Mouse (Mus musculus) liver, embryonic 16.5 days (tissue): Measurements from ENCODE around the gene Mthfsd. TPM values are rescaled to one million over a fixed set of nuclear protein-coding genes. Genes with fewer than 3 reads are reported as not detected.

Experiments
- ATAC-seq: fragments of 200-750 bp; cut with Nextera tagmentation; 2 replicates; pipeline ENCODE4 v1.8.0; 2017; ENCODE audit warnings: low read depth, mild to moderate bottlenecking, moderate number of reproducible peaks, moderate library complexity
- H3K27ac ChIP-seq: fragments of 300-500 bp; sonication (generic); 2 replicates; pipeline ENCODE4 v1.5.1; 2014; ENCODE audit warnings: mild to moderate bottlenecking, low read length
- H3K27me3 ChIP-seq: fragments of 300-500 bp; sonication (generic); 2 replicates; pipeline ENCODE4 v1.6.1; 2014; ENCODE audit warnings: low read depth, low read length, mixed read lengths; ENCODE audit not compliant: control insufficient read depth, insufficient read depth
- H3K36me3 ChIP-seq: fragments of 300-500 bp; sonication (generic); 2 replicates; pipeline ENCODE4 v1.6.1; 2014; ENCODE audit warnings: mild to moderate bottlenecking; ENCODE audit not compliant: control insufficient read depth, insufficient read depth
- H3K4me1 ChIP-seq: fragments of 300-500 bp; sonication (generic); 2 replicates; pipeline ENCODE4 v1.6.1; 2014; ENCODE audit warnings: low read depth, low read length, mixed read lengths; ENCODE audit not compliant: control insufficient read depth
- H3K4me2 ChIP-seq: fragments of 300-500 bp; sonication (generic); 2 replicates; pipeline ENCODE4 v1.6.1; 2014; ENCODE audit warnings: low read depth, low read length, mixed read lengths
- H3K4me3 ChIP-seq: fragments of 300-500 bp; sonication (generic); 2 replicates; pipeline ENCODE4 v1.5.1; 2014; ENCODE audit warnings: low read depth, mild to moderate bottlenecking, low read length
- H3K9ac ChIP-seq: fragments of 300-500 bp; sonication (generic); 2 replicates; pipeline ENCODE4 v1.6.1; 2014; ENCODE audit warnings: low read depth, low read length
- H3K9me3 ChIP-seq: fragments of 300-500 bp; sonication (generic); replicated peaks from 2 replicates; pipeline ENCODE4 v1.6.1; 2016; ENCODE audit warnings: low read length; ENCODE audit not compliant: control insufficient read depth
- WGBS: fragments of 180-500 bp; shearing (Covaris S2); extraction: QIAGEN DNeasy Blood & Tissue Kit; methylation state at CpG from one replicate; pipeline ENCODE4 v1.1.7; 2014; ENCODE audit not compliant: insufficient replicate concordance; 5-methylcytosine and 5-hydroxymethylcytosine counted together
- microRNA-seq: library from miRNA; unstranded; fragments of <30 nt; microRNA quantifications from one replicate; pipeline ENCODE4, GENCODE M21; 2016
- polyA plus RNA-seq: library from polyadenylated mRNA; unstranded; fragments of >200 nt; fragmentation: Nextera tagmentation; extraction: Ambion mirVana; gene quantifications from 2 replicates; pipeline ENCODE4 v1.2.1, GENCODE M21; 2015

The Mthfsd gene
- polyA plus RNA-seq, 1 experiment from 2014 or later: 17.0 TPM

- 43% methylated on average over 19 of the region's 19 CpGs for WGBS
- Histone ChIP-seq H3K36me3 (no peaks in the 10 kb centered on the region), H3K27ac (no peak overlapping the region), H3K4me2 (no peak overlapping the region), H3K9me3 (no peaks in the 10 kb centered on the region), H3K4me1 (no peaks in the 10 kb centered on the region), H3K27me3 (no peaks in the 10 kb centered on the region), H3K9ac (no peak overlapping the region), H3K4me3 (no peak overlapping the region)
- no peak for ATAC-seq
Observed at GRCm38 (mm10) chr8:121043719-121044440, 64.3 kb downstream of the Mthfsd start.

Small RNA genes lying within 50 kb of the gene (microRNA-seq; reads per million reads assigned to microRNA genes)
- gene Gm27530: not detected

Other genes starting within 250 kb of the Mthfsd start
- gene Foxf1, start 24.0 kb downstream of the Mthfsd start, polyA plus RNA-seq: 2.6 and 2.7 TPM in 2 replicates
- gene Foxc2, start 7.8 kb upstream of the Mthfsd start, polyA plus RNA-seq: 0.04 and 0.08 TPM in 2 replicates
- gene Foxl1, start 19.5 kb upstream of the Mthfsd start, polyA plus RNA-seq: 0.07 TPM in 1 of 2 replicates, not detected in the other